Comparison of ENCODE assay signal across 10 mouse cellular contexts in the genomic region with DNA sequence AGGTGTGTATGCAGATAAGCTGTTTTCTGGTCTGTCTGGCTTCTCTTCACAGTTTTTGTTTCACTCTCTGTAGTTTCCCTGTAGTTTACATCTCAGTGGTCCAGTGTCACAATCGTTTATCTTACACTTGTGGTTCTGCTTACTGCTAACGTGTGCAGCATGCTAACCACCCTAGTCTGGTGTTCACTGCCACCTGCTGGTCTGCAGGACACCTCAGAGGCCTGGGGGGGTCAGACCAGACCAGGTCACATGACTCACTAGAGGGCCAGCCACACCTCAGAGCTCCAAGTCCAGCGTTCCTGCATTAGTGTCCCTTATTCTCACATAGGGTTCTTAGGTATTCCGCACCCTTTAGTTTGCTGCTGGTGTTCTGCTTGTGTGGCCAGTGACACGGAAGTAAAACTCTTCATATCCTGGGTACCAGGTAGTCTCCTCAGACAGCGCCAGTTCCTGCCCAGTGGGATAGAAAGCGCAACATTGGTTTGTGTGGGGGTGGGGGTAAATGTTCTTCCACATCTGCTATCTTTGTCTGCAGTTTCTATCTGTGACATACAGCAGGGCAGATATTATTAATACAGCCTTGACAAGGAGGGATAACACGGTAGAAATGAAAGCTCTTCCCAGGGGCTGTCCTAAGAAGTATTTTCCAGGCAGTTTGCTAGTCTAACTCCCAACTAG. TPM values are rescaled to one million over a fixed set of nuclear protein-coding genes. Genes with fewer than 3 reads are reported as not detected.
DNase-seq lines count a peak whose midpoint lies in the region; ATAC-seq and TF ChIP-seq lines count a peak whose summit lies in the region.
"Had no signal": no experiment of that assay in that cellular context is flagged by ENCODE, and none has a peak within 500 bp of the region (broad histone marks: within the 10 kb centered on the region; RNA-seq: fewer than 3 reads in every experiment).

No protein-coding gene starts in this region.

- no peak overlapping the region for H3K9ac ChIP-seq in heart, postnatal 0 days (replicated peaks; ENCODE audit: low read depth, low read length)
- H3K9ac ChIP-seq in forebrain, embryonic 14.5 days (ENCODE audit: low read length) = no peak overlapping the region
- no peak overlapping the region for H3K9ac ChIP-seq in forebrain, embryonic 12.5 days

- peaks cover 66% of the 10 kb centered on the region for H3K36me3 ChIP-seq in heart, postnatal 0 days (replicated peaks; ENCODE audit: control insufficient read depth, insufficient read depth, low read length)
- H3K36me3 ChIP-seq in forebrain, embryonic 14.5 days (ENCODE audit: control insufficient read depth, insufficient read depth, low read length) = peaks cover 67% of the 10 kb centered on the region
- H3K36me3 ChIP-seq in forebrain, embryonic 12.5 days (replicated peaks) = peaks cover 81% of the 10 kb centered on the region

- peaks cover 10% of the 10 kb centered on the region for H3K4me1 ChIP-seq in heart, postnatal 0 days (ENCODE audit: control insufficient read depth, insufficient read depth)
- no peaks in the 10 kb centered on the region for H3K4me1 ChIP-seq in bone marrow, adult 2 months (ENCODE audit: control insufficient read depth, insufficient read depth, low read length)
- no peaks in the 10 kb centered on the region for H3K4me1 ChIP-seq in forebrain, embryonic 14.5 days (ENCODE audit: control insufficient read depth, insufficient read depth, low read length)
- peaks cover 14% of the 10 kb centered on the region for H3K4me1 ChIP-seq in forebrain, embryonic 12.5 days

- WGBS in heart, postnatal 0 days = 72% methylated on average over 8 of the region's 8 CpGs
- 54% methylated on average over 8 of the region's 8 CpGs for WGBS in bone marrow, adult 2 months
- 80% methylated on average over 8 of the region's 8 CpGs for WGBS in forebrain, embryonic 14.5 days
- 83% methylated on average over 8 of the region's 8 CpGs for WGBS in forebrain, embryonic 12.5 days

- intact Hi-C loops in heart, postnatal 25 days (cut with DNase I) = no loop called here

- no peaks in the 10 kb centered on the region for H3K27me3 ChIP-seq in heart, postnatal 0 days (ENCODE audit: control insufficient read depth, insufficient read depth, low read length)
- no peaks in the 10 kb centered on the region for H3K27me3 ChIP-seq in forebrain, embryonic 14.5 days (replicated peaks; ENCODE audit: control insufficient read depth, insufficient read depth, low read length)
- H3K27me3 ChIP-seq in forebrain, embryonic 12.5 days = no peaks in the 10 kb centered on the region

- no peak overlapping the region for H3K4me3 ChIP-seq in heart, postnatal 0 days (ENCODE audit: low read depth, low read length)
- no peak overlapping the region for H3K4me3 ChIP-seq in bone marrow, adult 2 months (replicated peaks; ENCODE audit: control insufficient read depth, low read depth, low read length)
- H3K4me3 ChIP-seq in forebrain, embryonic 14.5 days (ENCODE audit: low read depth, low read length) = no peak overlapping the region
- no peak overlapping the region for H3K4me3 ChIP-seq in forebrain, embryonic 12.5 days (replicated peaks)

- no peak for DNase-seq in heart, postnatal 0 days (ENCODE audit: low spot score)
- DNase-seq in heart, postnatal 25 days (ENCODE audit: low spot score) = no peak
- peak; percentile 58 to 75 for DNase-seq in kidney, postnatal 4 days
- no peak for DNase-seq in forebrain, embryonic 14.5 days (ENCODE audit: low spot score)
- no peak for DNase-seq in thymus, postnatal 4 days
- DNase-seq: cerebellum, adult 18-20 months; left cerebral cortex, postnatal 4 days had no signal

- no peak overlapping the region for H3K27ac ChIP-seq in heart, postnatal 0 days (ENCODE audit: low read depth)
- no peak overlapping the region; the same call in 1 of the 2 replicates for H3K27ac ChIP-seq in bone marrow, adult 2 months (ENCODE audit: control insufficient read depth, insufficient read depth, low read depth, low read length, poor library complexity)
- H3K27ac ChIP-seq in forebrain, embryonic 14.5 days (ENCODE audit: low read depth, low read length) = no peak overlapping the region
- H3K27ac ChIP-seq in forebrain, embryonic 12.5 days = no peak overlapping the region

- no peaks in the 10 kb centered on the region for H3K9me3 ChIP-seq in heart, postnatal 0 days (replicated peaks; ENCODE audit: control insufficient read depth, low read length)
- no peaks in the 10 kb centered on the region for H3K9me3 ChIP-seq in forebrain, embryonic 14.5 days (replicated peaks; ENCODE audit: control insufficient read depth, low read length)
- H3K9me3 ChIP-seq in forebrain, embryonic 12.5 days = no peaks in the 10 kb centered on the region

- ATAC-seq in heart, postnatal 0 days (ENCODE audit: insufficient read depth, low read depth) = no peak
- peak; percentile 89 for ATAC-seq in megakaryocyte-erythroid progenitor cell, adult 5-6 weeks (replicated peaks; ENCODE audit: low FRiP score, low TSS enrichment, poor library complexity, severe bottlenecking)
- no peak for ATAC-seq in forebrain, embryonic 14.5 days
- ATAC-seq in forebrain, embryonic 12.5 days (ENCODE audit: low FRiP score) = no peak

- no peak for TF ChIP-seq POLR2A in bone marrow, adult 2 months (IDR thresholded peaks at IDR 0.05; ENCODE audit: borderline replicate concordance, control insufficient read depth, low read depth, low read length)

- TF ChIP-seq EP300 in heart, postnatal 0 days (IDR thresholded peaks at IDR 0.05; ENCODE audit: low read depth) = no peak

- no peak overlapping the region for H3K4me2 ChIP-seq in heart, postnatal 0 days (ENCODE audit: low read depth, low read length)
- H3K4me2 ChIP-seq in forebrain, embryonic 14.5 days (ENCODE audit: low read length) = no peak overlapping the region
- no peak overlapping the region for H3K4me2 ChIP-seq in forebrain, embryonic 12.5 days

- peak; percentile 55 for TF ChIP-seq CTCF in heart, postnatal 0 days (IDR thresholded peaks at IDR 0.05; ENCODE audit: low read depth)
- peak; percentile 49; the same call in 1 of the 2 replicates for TF ChIP-seq CTCF in bone marrow, adult 2 months (IDR thresholded peaks at IDR 0.05; ENCODE audit: control insufficient read depth, insufficient read depth, low read length)

RNA-seq across cellular contexts. Expression of gene Dupd1, which starts 51.8 kb away (rescaled TPM):
- total RNA-seq in heart, postnatal 0 days (2014; rRNA removed; ENCODE audit: low replicate concordance) = not detected in 2 replicates
- polyA plus RNA-seq in heart, postnatal 0 days (2015; fragmentation: Nextera tagmentation; extraction: Ambion mirVana) = 0.15 TPM in 2 replicates
- not detected for total RNA-seq in heart, postnatal 25 days (2021)
- polyA plus RNA-seq in bone marrow, adult 2 months (2011; ENCODE audit: insufficient read depth, insufficient read length, low replicate concordance, missing spikeins) = not detected in 2 replicates
- total RNA-seq in megakaryocyte-erythroid progenitor cell, adult 5-6 weeks (2014; fragmentation: Nextera tagmentation) = not detected in 2 replicates
- total RNA-seq in megakaryocyte-erythroid progenitor cell, adult 5-6 weeks (2017) = not detected in 2 replicates
- not detected in 2 replicates for polyA plus RNA-seq in forebrain, embryonic 14.5 days (2014; fragmentation: Nextera tagmentation; extraction: Ambion mirVana)
- not detected in 2 replicates for polyA plus RNA-seq in forebrain, embryonic 12.5 days (2016; fragmentation: Nextera tagmentation; extraction: Ambion mirVana)
- total RNA-seq: left cerebral cortex, postnatal 4 days had no signal

Comparison
In these comparisons a context has a peak if more than half of its experiments do, and no peak if none do; other contexts are left out.
1. DNase-seq: peak in kidney, postnatal 4 days (2 of 2); none in heart, postnatal 0 days (single experiment), heart, postnatal 25 days (single experiment), forebrain, embryonic 14.5 days (single experiment) and thymus, postnatal 4 days (single experiment).